Mouse (Mus musculus) kidney, postnatal 4 days (tissue): ENCODE results near the gene Elac2.
A peak's percentile ranks its signal among the peaks of the same experiment; 100 is the strongest.

Experiments
- DNase-seq, 2 experiments: peaks; one replicate each; pipeline ENCODE4 v3.0.0; 2021; ENCODE audit warnings: mixed read lengths in 2 of 2

Elac2 gene

GRCm38 (mm10) chr11:64978720-64979488 is at the start of gene Elac2:
Gene Elac2, plus strand, starts transcription at chr11:64979038.
- DNase-seq, result peak; percentile 96 to 98

- no peak for DNase-seq
Measured at GRCm38 (mm10) chr11:64929130-64929529, 49.7 kb upstream of the Elac2 start.

DNA sequence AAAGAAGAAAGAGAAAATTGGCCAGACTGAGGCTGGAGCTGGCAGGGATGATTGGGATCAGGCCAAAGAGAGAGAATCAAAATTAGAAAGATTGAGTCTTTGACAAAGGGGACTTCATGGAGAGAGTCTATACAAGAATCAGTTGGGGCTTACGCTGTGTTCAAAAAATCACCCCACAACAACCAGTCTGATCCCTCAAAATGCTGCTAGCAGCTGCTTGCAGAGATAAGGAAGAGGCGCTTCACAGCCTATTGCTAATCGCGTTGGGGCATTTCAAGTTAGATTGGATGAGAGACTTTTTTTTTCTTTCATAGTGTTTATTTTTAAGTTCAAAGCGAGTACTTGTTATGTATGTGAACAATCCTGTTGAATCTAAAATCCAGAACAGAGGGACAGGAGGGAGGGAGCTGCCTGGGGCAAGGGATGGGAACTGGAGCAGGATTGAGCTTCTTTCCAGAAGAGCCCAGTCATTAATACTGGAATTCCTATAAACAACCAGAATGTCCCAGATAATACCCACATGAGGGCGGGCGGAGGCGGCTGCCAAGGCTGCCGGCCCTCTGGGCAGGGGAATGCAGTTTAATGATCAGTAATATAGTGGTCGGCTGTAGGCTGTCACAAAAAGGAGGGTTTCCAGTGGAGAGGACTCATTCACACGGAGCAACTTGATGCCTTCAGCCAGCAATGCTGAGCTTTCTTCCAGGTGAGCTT is 47.6 kb upstream of the Elac2 start:
- DNase-seq, result no peak

DNA sequence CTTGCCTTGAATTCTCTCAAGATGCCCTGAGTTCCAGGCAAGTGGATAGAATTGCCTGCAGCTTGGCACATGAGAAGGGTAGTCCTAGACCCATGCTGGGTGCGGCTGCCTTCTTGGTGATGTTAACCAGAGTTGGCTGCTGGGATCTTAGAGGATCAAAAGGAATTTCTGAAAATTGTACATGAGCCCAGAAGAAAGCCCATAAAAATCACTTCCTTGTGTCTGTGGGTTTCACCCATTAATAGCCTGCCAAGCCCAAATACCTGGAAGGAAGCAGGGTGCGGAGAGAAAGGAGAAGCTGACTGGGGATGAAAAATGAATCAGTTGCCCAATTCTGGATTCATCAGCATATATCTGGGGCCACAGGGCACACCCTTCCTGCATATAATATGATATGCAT is 41.6 kb upstream of the Elac2 start:
- DNase-seq, result no peak

GRCm38 (mm10) chr11:64941193-64941592 is 37.6 kb upstream of the Elac2 start:
- no peak for DNase-seq

- DNase-seq, result no peak
Measured at GRCm38 (mm10) chr11:64949782-64950181, 29.1 kb upstream of the Elac2 start.

- peak in 1 of 2 experiments; percentile 47 for DNase-seq
Measured at GRCm38 (mm10) chr11:64956962-64957729, 21.7 kb upstream of the Elac2 start.

GRCm38 (mm10) chr11:64962629-64963028 is 16.2 kb upstream of the Elac2 start:
- DNase-seq, result no peak

DNA sequence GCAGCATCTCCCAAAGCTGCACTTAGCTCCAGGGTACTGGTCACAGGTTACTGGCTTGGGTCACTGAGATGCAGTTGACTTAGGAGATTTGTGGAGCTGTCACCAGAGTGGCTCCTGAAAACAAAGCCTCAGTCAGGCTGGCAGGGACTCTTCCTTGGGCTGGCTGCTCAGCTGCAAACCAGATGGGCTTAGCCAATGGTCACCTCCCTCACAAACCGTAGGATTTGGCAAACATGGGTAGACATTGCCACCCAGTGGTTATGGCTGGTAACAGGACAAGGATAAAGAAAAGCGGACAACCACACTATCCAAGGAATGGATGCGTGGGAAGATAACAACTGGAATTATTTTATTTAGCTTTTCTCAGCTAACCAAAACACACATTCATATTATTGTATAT is 10.3 kb upstream of the Elac2 start:
- DNase-seq, result peak; percentile 82 to 85

GRCm38 (mm10) chr11:64968939-64969342 is 9.9 kb upstream of the Elac2 start:
- DNase-seq, result no peak

DNA sequence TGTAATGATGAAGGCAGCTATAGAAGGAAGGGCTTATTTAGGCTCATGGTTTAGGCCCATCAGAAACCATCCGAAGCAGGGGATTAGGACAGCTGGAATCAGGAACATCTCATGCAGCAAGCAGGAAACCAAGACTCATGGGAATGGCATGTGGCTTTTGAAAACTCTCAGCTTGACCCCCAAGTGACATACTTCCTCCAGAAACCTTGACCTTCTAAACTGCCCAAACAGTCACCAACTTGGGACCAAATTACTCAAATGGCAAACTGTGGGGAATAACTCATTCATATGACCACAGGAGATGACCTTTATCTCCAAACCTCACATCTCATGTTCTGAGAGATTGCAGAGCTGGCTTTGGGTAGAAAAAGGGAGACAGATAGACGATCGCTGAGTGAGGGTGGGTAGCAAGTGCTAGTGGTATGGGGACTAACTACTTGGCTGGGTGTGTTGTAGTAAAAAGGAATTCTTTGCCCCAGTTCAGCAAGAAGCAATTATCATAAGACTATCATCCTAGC is 7.3 kb upstream of the Elac2 start:
- no peak for DNase-seq

- no peak for DNase-seq
Measured at GRCm38 (mm10) chr11:64972418-64972817, 6.4 kb upstream of the Elac2 start.

DNA sequence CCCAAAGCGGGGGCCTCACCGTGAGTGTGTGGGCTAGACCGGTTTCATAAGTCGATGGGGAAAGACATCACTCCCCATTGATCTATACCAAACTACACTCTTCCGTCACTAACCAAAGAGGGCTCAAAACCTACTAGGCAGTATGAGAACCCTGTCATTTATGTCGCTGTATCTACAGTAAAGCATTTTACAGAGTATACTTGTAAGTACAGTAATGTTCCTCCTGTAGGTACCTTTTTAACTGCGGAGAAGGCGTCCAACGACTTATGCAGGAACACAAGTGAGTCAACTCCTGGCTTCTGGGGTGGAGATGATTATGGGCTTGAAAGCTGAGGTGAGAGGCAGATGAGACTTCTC is 629 bp downstream of the Elac2 start:
- DNase-seq, result no peak

DNA sequence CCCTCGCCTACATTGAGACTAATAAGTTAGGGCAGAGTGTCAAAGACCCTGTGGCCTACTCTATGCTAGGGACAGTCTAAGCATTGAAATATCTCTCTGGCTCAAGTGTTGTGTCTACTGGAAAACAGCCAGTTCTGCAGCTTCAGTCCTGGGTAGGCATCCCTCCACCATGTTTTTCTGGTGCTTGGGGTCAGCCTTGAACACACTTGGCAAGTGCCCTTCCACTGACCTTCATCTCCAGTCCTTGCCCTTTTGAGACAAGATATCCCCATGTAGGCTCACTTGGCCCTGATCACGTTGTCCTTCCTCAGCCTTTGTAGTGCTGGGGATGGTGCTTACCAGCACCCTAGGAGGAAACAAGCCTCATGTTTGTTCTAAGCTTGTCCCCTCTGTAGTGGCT is 9.7 kb downstream of the Elac2 start:
- DNase-seq, result no peak

DNA sequence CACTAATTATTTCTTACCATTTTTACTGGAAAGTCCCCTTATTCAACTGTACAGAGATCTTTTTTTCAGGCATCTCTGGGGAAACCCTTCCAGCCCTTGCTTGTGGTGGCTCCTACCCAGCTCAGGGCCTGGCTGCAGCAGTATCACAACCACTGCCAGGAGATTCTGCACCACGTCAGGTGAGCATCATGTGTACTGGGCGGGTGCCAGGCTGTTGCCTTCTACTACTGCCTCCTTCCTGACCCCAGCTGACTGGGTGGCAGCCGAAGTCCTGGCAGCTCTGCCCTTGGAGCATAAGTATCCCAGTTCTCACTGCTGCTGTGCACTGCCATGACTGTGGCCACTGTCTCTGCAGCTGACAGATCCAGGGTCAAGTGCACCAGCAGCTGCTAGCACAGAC is 19.6 kb downstream of the Elac2 start:
- no peak for DNase-seq

DNA sequence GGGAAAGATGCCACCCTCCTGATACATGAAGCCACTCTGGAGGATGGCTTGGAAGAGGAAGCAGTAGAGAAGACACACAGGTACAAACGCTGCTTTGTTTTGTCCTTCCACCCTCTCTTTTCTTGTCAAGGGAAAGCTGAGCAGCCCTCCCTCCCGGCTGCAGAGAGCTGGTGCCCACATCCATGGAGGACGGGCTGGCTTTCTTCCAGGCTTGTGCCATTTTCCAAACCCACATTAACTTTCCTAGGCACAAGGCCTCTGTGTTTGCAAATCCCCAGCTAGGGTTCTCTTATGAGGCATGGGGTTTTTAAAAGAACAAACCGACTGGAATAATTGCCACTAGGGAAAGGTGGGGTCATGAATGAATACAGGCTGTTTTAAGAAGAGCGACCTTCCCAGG is 20.8 kb downstream of the Elac2 start:
- DNase-seq, result no peak

DNA sequence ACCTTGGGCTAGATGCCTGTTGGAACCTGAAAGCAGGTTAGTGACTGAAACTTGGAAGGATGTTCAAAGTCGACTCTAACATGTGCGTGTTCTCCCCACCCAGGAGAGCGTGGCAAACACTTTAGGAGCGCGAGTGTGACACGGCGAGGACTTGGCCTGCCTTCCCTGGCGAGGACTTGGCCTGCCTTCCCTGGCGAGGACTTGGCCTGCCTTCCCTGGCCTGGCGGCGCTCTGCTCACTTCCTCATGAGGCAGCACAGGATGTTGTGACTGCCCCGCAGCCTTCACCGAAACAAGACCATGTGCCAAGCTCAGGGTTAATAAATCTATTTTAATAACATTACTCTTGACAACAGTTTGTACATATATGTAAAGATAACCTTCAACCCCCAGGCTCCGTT is 22.9 kb downstream of the Elac2 start:
- DNase-seq, result no peak

DNA sequence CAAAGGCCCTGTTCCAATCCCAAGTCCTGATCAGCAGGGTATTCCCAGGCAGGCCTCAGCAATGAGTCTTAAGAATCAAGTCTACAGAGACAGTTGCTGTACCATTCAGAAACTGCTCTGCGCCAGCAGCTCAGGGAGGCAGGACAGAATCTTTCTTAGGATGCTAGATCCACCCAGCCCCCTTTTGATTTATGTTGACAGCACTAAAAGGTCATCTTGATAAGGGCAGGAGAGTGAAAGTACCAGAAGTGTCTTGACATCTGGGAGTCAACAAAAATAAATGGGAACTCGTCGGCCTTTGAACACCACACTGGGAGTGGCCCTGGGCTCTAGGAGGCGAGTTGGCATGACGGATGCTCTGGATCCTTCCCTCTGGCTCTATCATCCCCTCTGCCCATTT is 24.8 kb downstream of the Elac2 start:
- no peak for DNase-seq

DNA sequence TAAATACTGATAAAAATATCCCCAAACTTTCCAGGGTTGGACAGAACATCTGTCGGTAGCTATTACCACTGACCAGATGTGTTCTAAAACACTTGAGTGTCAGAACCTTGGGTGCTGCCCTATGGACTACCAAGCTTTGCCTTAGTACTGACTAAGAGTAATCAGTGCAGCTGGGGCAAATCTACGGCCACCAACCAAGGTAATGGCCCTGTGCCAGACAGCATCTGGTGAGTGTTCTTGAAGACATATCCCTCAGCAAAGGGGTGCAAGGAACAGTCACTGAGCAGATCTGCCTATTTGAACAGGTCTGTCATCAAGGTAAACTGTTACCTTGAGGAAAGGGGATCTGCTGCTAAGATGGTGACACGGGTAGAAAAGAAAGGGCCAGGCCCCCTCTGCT is 26.0 kb downstream of the Elac2 start:
- no peak for DNase-seq

- DNase-seq, result no peak
Measured at GRCm38 (mm10) chr11:65006047-65006446, 27.2 kb downstream of the Elac2 start.

DNA sequence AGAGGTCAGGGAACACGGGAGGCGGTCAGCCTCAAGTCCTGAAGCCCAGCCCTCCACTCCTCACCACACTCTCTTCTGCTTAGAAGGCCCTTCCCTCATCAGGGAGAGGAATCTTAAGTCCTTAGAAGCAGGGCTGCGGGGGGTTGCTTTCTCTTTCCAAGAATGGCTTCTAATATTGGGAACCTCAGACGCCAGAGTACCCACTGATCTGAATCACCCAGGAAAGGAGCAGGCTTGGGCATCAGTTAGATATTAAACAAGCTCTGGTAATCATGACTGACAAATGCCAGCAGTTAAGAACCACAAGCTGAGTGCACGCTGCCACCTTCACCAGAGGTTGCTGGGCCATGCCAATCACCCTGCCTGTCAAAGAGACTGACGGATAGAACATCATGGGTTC is 35.1 kb downstream of the Elac2 start:
- peak; percentile 10 to 28 for DNase-seq

GRCm38 (mm10) chr11:65016754-65017153 is 37.9 kb downstream of the Elac2 start:
- no peak for DNase-seq

DNA sequence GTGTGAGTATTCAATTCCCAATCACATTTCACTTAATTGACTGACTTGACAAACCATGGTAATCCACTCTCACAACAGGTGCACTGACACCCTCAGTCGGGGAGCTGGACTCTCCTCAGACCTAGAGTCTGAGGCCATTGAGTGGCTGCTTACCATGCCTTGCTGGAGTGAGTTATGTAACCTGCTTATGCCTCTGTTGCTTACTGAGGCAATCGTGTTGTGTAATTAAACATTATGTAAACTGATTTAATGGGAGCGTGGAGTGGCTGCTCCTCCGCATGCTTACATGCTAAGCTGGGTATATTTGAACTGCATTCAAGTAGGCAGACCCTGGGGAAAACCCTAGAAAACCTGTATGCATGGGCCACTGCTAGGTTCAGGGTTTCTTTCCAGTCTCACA is 41.9 kb downstream of the Elac2 start:
- no peak for DNase-seq

DNA sequence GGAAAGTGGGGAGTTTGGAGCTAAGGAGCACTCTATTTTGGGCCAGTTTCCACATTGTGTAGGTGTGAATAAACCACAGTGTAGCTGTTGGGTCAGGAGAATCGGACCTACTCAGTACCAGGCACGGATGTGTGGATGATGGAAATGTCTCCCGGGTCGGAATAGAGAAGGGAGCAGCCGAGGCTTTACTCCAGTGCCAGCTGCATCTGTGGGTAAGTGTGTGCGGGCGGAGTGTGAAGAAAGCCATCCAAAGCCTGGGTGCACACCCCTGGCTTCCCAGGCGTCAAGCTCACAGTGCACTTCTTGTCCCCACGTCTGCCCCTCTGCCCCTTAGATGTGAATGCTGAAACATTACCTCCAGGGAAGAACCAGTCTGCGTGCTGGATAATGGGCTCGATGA is 43.9 kb downstream of the Elac2 start:
- DNase-seq, result no peak
